Mouse (Mus musculus): ENCODE results near the gene Gm15127. TPM values are rescaled to one million over a fixed set of nuclear protein-coding genes. Genes with fewer than 3 reads are reported as not detected.
"Not testable (repeated sequence)": the region's sequence is repeated elsewhere in the genome, so short reads cannot be mapped to it uniquely, and the experiment has no call there.

Gene Gm15127
- not detected in 2 replicates for polyA plus RNA-seq (2016; fragmentation: Nextera tagmentation; extraction: Ambion mirVana)

DNA sequence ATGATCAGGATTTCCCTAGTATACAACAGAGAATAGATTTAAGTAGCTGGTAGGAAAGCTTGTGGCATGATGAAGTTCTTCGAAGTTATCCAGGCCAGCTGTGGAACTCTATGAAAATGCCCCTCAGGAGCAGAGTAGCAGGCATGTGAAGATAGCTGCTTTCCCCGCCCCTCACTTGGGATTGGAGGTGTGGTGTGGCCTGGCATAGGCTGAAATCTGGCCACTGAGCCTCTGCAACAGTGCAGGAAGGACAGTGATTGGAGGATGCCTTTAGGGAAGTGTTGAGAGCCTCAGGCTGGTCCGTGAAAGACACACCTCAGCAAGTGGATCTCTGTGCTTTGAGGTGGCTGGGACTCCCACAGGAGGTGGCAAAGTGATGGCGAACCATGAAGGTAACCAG lies at the start of gene Gm15127:
TSS of gene Gm15127 (plus strand) at position 301 of the 400 bp plus-strand sequence.
- H3K27me3 ChIP-seq (replicated peaks); ATAC-seq (ENCODE audit: insufficient number of reproducible peaks, low FRiP score); H3K4me3 ChIP-seq; H3K36me3 ChIP-seq; H3K27ac ChIP-seq (ENCODE audit: poor library complexity, severe bottlenecking); H3K9me3 ChIP-seq (replicated peaks); H3K4me1 ChIP-seq (replicated peaks); H3K4me2 ChIP-seq; H3K9ac ChIP-seq: not testable (repeated sequence)
- 53% methylated on average over 3 of the region's 4 CpGs for WGBS

GRCm38 (mm10) chrX:148615053-148615452 lies 48.3 kb upstream of the Gm15127 start, which contains the start of gene Gm8334:
TSS of gene Gm8334 (minus strand) at chrX:148615153.
- 81% methylated on average over 4 of the region's 7 CpGs for WGBS
- not testable (repeated sequence) for H3K4me2 ChIP-seq; H3K4me3 ChIP-seq; H3K9me3 ChIP-seq (replicated peaks); H3K27ac ChIP-seq (ENCODE audit: poor library complexity, severe bottlenecking); H3K9ac ChIP-seq; H3K36me3 ChIP-seq; H3K27me3 ChIP-seq (replicated peaks); ATAC-seq (ENCODE audit: insufficient number of reproducible peaks, low FRiP score); H3K4me1 ChIP-seq (replicated peaks)

DNA sequence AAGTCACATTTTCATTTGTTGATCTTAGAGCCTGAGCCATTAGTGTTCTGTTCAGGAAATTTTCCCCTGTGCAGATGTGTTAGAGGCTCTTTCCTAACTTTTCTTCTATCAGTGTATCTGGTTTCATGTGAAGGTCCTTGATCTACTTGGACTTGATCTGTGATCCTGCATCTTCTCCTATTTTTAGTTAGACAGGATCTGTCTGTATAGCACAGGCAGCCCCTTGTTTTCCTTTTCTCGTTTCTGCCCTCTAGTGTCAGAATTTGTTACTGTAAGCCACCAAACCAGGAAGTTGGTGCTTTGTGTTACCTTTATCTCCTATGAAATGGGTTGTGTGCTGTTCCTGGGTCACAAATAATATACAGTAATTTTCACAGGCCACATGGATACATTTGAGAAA lies 12.9 kb downstream of the Gm15127 start:
- H3K36me3 ChIP-seq; H3K4me2 ChIP-seq; H3K27me3 ChIP-seq (replicated peaks); ATAC-seq (ENCODE audit: insufficient number of reproducible peaks, low FRiP score); H3K9ac ChIP-seq; H3K4me3 ChIP-seq; H3K27ac ChIP-seq (ENCODE audit: poor library complexity, severe bottlenecking); H3K9me3 ChIP-seq (replicated peaks); H3K4me1 ChIP-seq (replicated peaks): not testable (repeated sequence)
- 8% methylated on average over 1 of the region's 1 CpGs for WGBS

Other genes starting within 250 kb of the Gm15127 start
- gene Gm15114, start 174.6 kb upstream of the Gm15127 start, polyA plus RNA-seq (2016; fragmentation: Nextera tagmentation; extraction: Ambion mirVana), result not detected in 2 replicates
- not detected in 2 replicates for gene Gm8334, start 48.4 kb upstream of the Gm15127 start, polyA plus RNA-seq (2016; fragmentation: Nextera tagmentation; extraction: Ambion mirVana)
- not detected in 2 replicates for gene Luzp4, start 194.0 kb downstream of the Gm15127 start, polyA plus RNA-seq (2016; fragmentation: Nextera tagmentation; extraction: Ambion mirVana)